Mouse (Mus musculus): Measurements from ENCODE around the gene Olfr183. TPM values are rescaled to one million over a fixed set of nuclear protein-coding genes. Genes with fewer than 3 reads are reported as not detected.

The Olfr183 gene
- total and polyA plus RNA-seq, 3 experiments, result not detected

- dilution Hi-C loops (cut with MboI; ENCODE audit: extremely low pct_ligation_motif_present, extremely low pct_unique_long_range_greater_than_20kb, low sequenced_read_pairs), result no loop called here
- Histone ChIP-seq H3K27ac (ENCODE audit: insufficient read depth, low read depth) (no peak overlapping the region), H3K4me3 (replicated peaks in 1 of 3; ENCODE audit: low read depth in 2 of 3, low read length in 2 of 3, poor library complexity in 1 of 3) (no peak overlapping the region), H3K4me1 (ENCODE audit: control insufficient read depth in 1 of 2, insufficient read depth in 2 of 2) (no peaks in the 10 kb centered on the region), H3K9me3 (replicated peaks; ENCODE audit: low read length) (no peaks in the 10 kb centered on the region), H3K27me3 (replicated peaks) (no peaks in the 10 kb centered on the region), H3K79me2 (replicated peaks; ENCODE audit: control insufficient read depth, extremely low read depth, insufficient read depth, poor library complexity, severe bottlenecking) (no peaks in the 10 kb centered on the region), H3K36me3 (replicated peaks in 1 of 2; ENCODE audit: control insufficient read depth in 1 of 2, insufficient read depth in 1 of 2, low read length in 1 of 2) (no peaks in the 10 kb centered on the region), H3K4me2 (ENCODE audit: insufficient read depth, low read depth, poor library complexity, severe bottlenecking) (no peak overlapping the region), H3K9ac (ENCODE audit: insufficient read depth, low read depth) (no peak overlapping the region)
- in situ Hi-C loops (cut with MboI; ENCODE audit: low pct_ligation_motif_present, low pct_unique_long_range_greater_than_20kb, low sequenced_read_pairs), result no loop called here
- DNase-seq (ENCODE audit: extremely low read depth), result no peak
- no peak for TF ChIP-seq SMC3 (IDR thresholded peaks at IDR 0.05; ENCODE audit: low read depth, low read length)
- TF ChIP-seq USF2 (conservative IDR thresholded peaks at IDR 0.05; ENCODE audit: low read depth, low read length), result no peak
- no peak for TF ChIP-seq KAT2A (IDR thresholded peaks at IDR 0.05; ENCODE audit: insufficient replicate concordance, low read length)
- TF ChIP-seq E2F4 (IDR thresholded peaks at IDR 0.05; ENCODE audit: insufficient replicate concordance, low read depth, low read length), result no peak
- no peak for TF ChIP-seq MEF2A (IDR thresholded peaks at IDR 0.05; ENCODE audit: borderline replicate concordance, low read depth, low read length)
- TF ChIP-seq MYC (IDR thresholded peaks at IDR 0.05; ENCODE audit: low read depth, low read length), result no peak
- no peak for TF ChIP-seq TBP (conservative IDR thresholded peaks at IDR 0.05; ENCODE audit: low read depth, low read length)
- TF ChIP-seq JUND (conservative IDR thresholded peaks at IDR 0.05; ENCODE audit: low read depth, low read length), result no peak
- no peak for TF ChIP-seq MAFK (IDR thresholded peaks at IDR 0.05; ENCODE audit: insufficient replicate concordance, low read length)
- no peak for TF ChIP-seq BHLHE40 (IDR thresholded peaks at IDR 0.05; ENCODE audit: low read depth, low read length)
- no peak for TF ChIP-seq GABPA (IDR thresholded peaks at IDR 0.05; ENCODE audit: insufficient replicate concordance, low read depth, low read length)
- no peak for TF ChIP-seq ETS1 (conservative IDR thresholded peaks at IDR 0.05; ENCODE audit: low read depth, low read length)
Measured at GRCm38 (mm10) chr16:59013357-59014018, 18.3 kb downstream of the Olfr183 start.

DNA sequence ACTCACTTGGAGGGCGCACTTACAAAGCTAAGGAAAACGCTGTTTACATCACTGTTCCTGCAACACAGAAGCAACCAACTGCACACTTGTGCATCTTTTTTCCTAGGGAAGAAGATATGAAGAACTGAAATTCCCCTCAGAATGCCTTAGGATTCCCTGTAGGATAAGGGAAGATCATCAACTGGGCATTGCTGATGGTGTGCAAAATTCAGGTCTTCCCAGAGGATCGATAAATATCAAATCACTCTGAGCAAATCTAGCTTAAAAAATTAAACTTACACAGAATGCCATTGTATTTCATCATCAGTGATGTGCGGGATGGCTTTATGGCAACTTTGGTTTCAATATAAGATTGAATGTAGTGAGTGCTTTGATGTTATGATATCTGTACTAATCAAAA lies 35.0 kb downstream of the Olfr183 start, which contains the start of gene Olfr186:
Olfr186 (minus strand) TSS at position 101 of the 400 bp plus-strand sequence.
- dilution Hi-C loops (cut with MboI; ENCODE audit: extremely low pct_ligation_motif_present, extremely low pct_unique_long_range_greater_than_20kb, low sequenced_read_pairs), result no loop called here
- H3K9me3 ChIP-seq (replicated peaks; ENCODE audit: low read length), result no peaks in the 10 kb centered on the region
- DNase-seq (ENCODE audit: extremely low read depth), result no peak
- H3K4me2 ChIP-seq (ENCODE audit: insufficient read depth, low read depth, poor library complexity, severe bottlenecking), result no peak within 1 kb of the TSS
- TF ChIP-seq PAX5 (IDR thresholded peaks at IDR 0.05; ENCODE audit: low read length) (no peak), USF1 (IDR thresholded peaks at IDR 0.05; ENCODE audit: low read depth, low read length) (no peak), TBP (conservative IDR thresholded peaks at IDR 0.05; ENCODE audit: low read depth, low read length) (no peak), E2F4 (IDR thresholded peaks at IDR 0.05; ENCODE audit: insufficient replicate concordance, low read depth, low read length) (no peak), ZKSCAN1 (IDR thresholded peaks at IDR 0.05; ENCODE audit: borderline replicate concordance, low read depth, low read length) (no peak), POLR2A (IDR thresholded peaks at IDR 0.05; ENCODE audit: low read depth, low read length) (no peak), CHD2 (IDR thresholded peaks at IDR 0.05; ENCODE audit: low read length) (no peak), MAX (IDR thresholded peaks at IDR 0.05; ENCODE audit: low read length) (no peak), ZC3H11A (IDR thresholded peaks at IDR 0.05; ENCODE audit: low read depth, low read length) (no peak), JUND (conservative IDR thresholded peaks at IDR 0.05; ENCODE audit: low read depth, low read length) (no peak), RCOR1 (conservative IDR thresholded peaks at IDR 0.05; ENCODE audit: low read depth, low read length) (no peak), NELFE (IDR thresholded peaks at IDR 0.05; ENCODE audit: low read depth, low read length) (no peak), TCF12 (IDR thresholded peaks at IDR 0.05; ENCODE audit: low read depth, low read length) (no peak), NRF1 (IDR thresholded peaks at IDR 0.05; ENCODE audit: low read depth, low read length) (no peak)
- no peaks in the 10 kb centered on the region for H3K36me3 ChIP-seq (replicated peaks in 1 of 2; ENCODE audit: control insufficient read depth in 1 of 2, insufficient read depth in 1 of 2, low read length in 1 of 2)
- in situ Hi-C loops (cut with MboI; ENCODE audit: low pct_ligation_motif_present, low pct_unique_long_range_greater_than_20kb, low sequenced_read_pairs), result no loop called here
- no peaks in the 10 kb centered on the region for H3K4me1 ChIP-seq (ENCODE audit: control insufficient read depth in 1 of 2, insufficient read depth in 2 of 2)
- no peaks in the 10 kb centered on the region for H3K79me2 ChIP-seq (replicated peaks; ENCODE audit: control insufficient read depth, extremely low read depth, insufficient read depth, poor library complexity, severe bottlenecking)
- no peak within 1 kb of the TSS for H3K4me3 ChIP-seq (replicated peaks in 1 of 3; ENCODE audit: low read depth in 2 of 3, low read length in 2 of 3, poor library complexity in 1 of 3)
- no peaks in the 10 kb centered on the region for H3K27me3 ChIP-seq (replicated peaks)
- no peak within 1 kb of the TSS for H3K27ac ChIP-seq (ENCODE audit: insufficient read depth, low read depth)
- H3K9ac ChIP-seq (ENCODE audit: insufficient read depth, low read depth), result no peak within 1 kb of the TSS

Data from CH12.LX (cell line).